Mouse (Mus musculus): ENCODE data around the gene Clcc1. TPM values are rescaled to one million over a fixed set of nuclear protein-coding genes. Genes with fewer than 3 reads are reported as not detected.
"Not testable (repeated sequence)": the region's sequence is repeated elsewhere in the genome, so short reads cannot be mapped to it uniquely, and the experiment has no call there.

The Clcc1 gene
- polyA plus RNA-seq, 1 experiment from 2014 or later: 62.8 TPM

DNA sequence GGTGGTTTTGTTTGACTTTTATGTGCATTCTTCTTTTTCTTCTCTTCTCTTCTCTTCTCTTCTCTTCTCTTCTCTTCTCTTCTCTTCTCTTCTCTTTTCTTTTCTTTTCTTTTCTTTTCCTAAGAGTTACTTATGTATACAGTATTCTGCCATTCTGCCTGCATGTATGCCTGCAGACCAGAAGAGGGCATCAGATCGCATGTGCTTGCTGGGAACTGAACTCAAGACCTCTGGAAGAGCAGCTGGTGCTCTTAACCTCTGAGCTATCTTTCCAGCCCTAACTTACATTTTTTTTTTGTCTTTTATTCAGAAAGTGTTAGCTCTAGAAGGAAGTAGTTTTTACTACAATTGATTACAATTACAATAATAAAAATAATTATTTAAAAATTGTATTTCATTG, 7.2 kb downstream of the Clcc1 start:
- Histone ChIP-seq H3K4me1 (no peaks in the 10 kb centered on the region), H3K4me2 (replicated peaks) (no peak overlapping the region), H3K9ac (no peak overlapping the region), H3K27me3 (no peaks in the 10 kb centered on the region), H3K36me3 (peaks cover 45% of the 10 kb centered on the region), H3K9me3 (replicated peaks) (no peaks in the 10 kb centered on the region), H3K4me3 (no peak overlapping the region), H3K27ac (no peak overlapping the region)
- ATAC-seq (ENCODE audit: low FRiP score): no peak
- WGBS: 90% methylated on average over 1 of the region's 1 CpGs

DNA sequence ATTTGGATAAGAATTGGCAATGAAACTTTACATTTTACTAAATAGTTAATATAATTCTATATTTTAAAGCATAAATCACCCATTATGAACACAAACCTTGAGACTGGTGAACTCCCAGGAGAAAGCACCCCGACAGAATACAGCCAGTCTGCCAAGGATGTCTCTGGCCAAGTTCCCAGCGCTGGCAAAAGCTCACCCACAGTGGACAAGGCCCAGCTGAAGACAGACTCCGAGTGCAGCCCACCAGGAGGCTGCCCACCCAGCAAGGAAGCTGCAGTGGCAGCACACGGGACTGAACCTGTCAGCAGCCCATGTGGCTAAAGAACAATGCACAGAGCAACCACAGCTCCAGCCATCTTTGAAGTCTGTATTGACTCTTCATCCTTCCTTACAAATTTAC, 22.9 kb downstream of the Clcc1 start:
- peaks cover 85% of the 10 kb centered on the region for H3K36me3 ChIP-seq
- H3K27ac ChIP-seq: no peak overlapping the region
- no peaks in the 10 kb centered on the region for H3K9me3 ChIP-seq (replicated peaks)
- no peaks in the 10 kb centered on the region for H3K4me1 ChIP-seq
- WGBS: 72% methylated on average over 4 of the region's 4 CpGs
- H3K9ac ChIP-seq: no peak overlapping the region
- no peak overlapping the region for H3K4me3 ChIP-seq
- no peak for ATAC-seq (ENCODE audit: low FRiP score)
- H3K4me2 ChIP-seq (replicated peaks): no peak overlapping the region
- no peaks in the 10 kb centered on the region for H3K27me3 ChIP-seq

DNA sequence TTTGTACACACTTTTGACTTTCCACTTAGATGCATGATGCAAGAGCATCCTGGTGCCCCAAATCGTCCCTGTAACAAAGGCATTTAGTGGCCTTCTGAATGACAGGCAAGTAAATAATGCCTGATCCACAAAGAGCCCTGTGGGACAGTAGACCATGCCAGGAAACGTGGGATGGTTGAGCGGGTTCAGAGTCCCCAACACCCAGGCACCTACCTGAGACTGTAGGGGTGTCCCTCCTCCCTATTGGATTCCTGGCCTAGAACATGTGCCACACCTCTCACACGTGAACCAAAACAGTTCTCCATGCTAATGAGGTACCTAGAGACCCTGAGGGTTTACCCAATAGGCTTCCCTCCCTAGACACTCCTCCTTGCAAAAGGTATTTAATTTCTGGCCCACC, 27.3 kb downstream of the Clcc1 start:
- no peak overlapping the region for H3K9ac ChIP-seq
- H3K36me3 ChIP-seq: peaks cover 82% of the 10 kb centered on the region
- no peak for ATAC-seq (ENCODE audit: low FRiP score)
- H3K27me3 ChIP-seq: no peaks in the 10 kb centered on the region
- 87% methylated on average over 4 of the region's 4 CpGs for WGBS
- H3K4me1 ChIP-seq: no peaks in the 10 kb centered on the region
- no peak overlapping the region for H3K27ac ChIP-seq
- no peak overlapping the region for H3K4me3 ChIP-seq
- no peak overlapping the region for H3K4me2 ChIP-seq (replicated peaks)
- H3K9me3 ChIP-seq (replicated peaks): no peaks in the 10 kb centered on the region

DNA sequence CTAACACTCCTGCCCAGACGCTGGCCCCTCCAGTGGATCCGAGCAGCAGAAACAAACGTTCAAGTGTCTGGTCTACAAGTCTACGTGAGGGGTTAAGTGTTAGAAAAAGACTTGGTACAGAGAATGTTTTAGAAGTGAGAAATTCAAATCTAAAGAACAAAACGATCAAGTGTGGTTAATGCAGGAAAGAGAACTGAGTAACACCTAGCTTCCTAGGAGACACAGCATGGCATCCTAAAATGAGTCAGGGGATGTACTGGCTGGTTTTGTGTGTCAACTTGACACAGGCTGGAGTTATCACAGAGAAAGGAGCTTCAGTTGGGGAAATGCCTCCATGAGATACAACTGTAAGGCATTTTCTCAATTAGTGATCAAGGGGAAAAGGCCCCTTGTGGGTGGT, 29.9 kb downstream of the Clcc1 start:
- not testable (repeated sequence) for H3K27me3 ChIP-seq; H3K4me2 ChIP-seq (replicated peaks); ATAC-seq (ENCODE audit: low FRiP score); H3K9me3 ChIP-seq (replicated peaks); H3K27ac ChIP-seq; H3K4me3 ChIP-seq; H3K9ac ChIP-seq; H3K4me1 ChIP-seq
- WGBS: 92% methylated on average over 5 of the region's 5 CpGs
- peaks cover 72% of the 10 kb centered on the region for H3K36me3 ChIP-seq

DNA sequence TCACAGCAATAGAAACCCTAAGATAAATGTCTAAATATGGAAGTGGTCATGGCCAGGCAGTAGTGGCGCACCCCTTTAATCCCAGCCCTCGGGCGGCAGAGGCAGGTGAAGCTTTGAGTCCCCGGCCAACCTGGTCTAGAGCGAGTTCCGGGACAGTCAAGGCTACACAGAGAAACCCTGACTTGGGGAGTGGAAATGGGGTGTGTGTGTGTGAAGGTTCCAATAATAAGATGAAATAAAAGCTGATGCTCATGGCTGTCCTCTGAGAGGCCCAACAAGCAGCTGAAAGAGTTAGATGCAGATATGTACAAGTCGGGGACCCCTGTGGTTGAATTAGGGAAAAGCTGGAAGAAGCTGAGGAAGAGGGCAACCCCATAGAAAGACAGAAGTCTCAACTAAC, 32.0 kb downstream of the Clcc1 start:
- WGBS: 100% methylated on average over 7 of the region's 7 CpGs
- Histone ChIP-seq H3K36me3 (peaks cover 68% of the 10 kb centered on the region), H3K9me3 (replicated peaks) (no peaks in the 10 kb centered on the region), H3K4me1 (no peaks in the 10 kb centered on the region), H3K9ac (no peak overlapping the region), H3K4me3 (no peak overlapping the region), H3K4me2 (replicated peaks) (no peak overlapping the region), H3K27ac (no peak overlapping the region), H3K27me3 (no peaks in the 10 kb centered on the region)
- no peak for ATAC-seq (ENCODE audit: low FRiP score)

DNA sequence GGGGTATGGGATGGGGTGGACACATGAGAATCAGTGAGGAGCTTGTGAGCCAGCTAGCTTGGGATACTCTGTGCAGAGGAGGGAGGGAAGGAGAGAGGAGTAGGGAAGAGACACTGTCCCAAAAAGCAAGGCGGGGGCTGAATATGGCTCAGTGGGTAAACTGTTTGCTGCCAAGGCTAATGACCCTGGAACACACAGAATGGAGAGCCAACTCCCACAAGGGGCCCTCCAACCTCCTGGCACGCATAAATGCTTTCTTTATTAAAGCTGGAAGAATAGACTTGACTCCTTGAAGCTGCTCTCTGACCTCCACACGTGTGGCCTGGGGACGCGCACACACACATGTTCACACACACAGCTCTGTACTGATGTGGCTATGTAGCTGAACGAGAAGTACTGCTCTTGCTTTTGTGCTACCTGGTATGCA, 35.3 kb downstream of the Clcc1 start:
- H3K36me3 ChIP-seq: peaks cover 49% of the 10 kb centered on the region
- no peak for ATAC-seq (ENCODE audit: low FRiP score)

GRCm38 (mm10) chr3:108689446-108689845, 35.7 kb downstream of the Clcc1 start:
- no peaks in the 10 kb centered on the region for H3K4me1 ChIP-seq
- H3K9me3 ChIP-seq (replicated peaks): no peaks in the 10 kb centered on the region
- no peak overlapping the region for H3K27ac ChIP-seq
- no peak overlapping the region for H3K9ac ChIP-seq
- H3K4me2 ChIP-seq (replicated peaks): no peak overlapping the region
- ATAC-seq (ENCODE audit: low FRiP score): no peak
- no peaks in the 10 kb centered on the region for H3K27me3 ChIP-seq
- peaks cover 50% of the 10 kb centered on the region for H3K36me3 ChIP-seq
- 82% methylated on average over 8 of the region's 8 CpGs for WGBS
- H3K4me3 ChIP-seq: no peak overlapping the region

More for the DNA sequence above, 35.3 kb downstream of the Clcc1 start:
- Histone ChIP-seq H3K4me3 (no peak overlapping the region), H3K4me1 (no peaks in the 10 kb centered on the region), H3K4me2 (replicated peaks) (no peak overlapping the region), H3K9ac (no peak overlapping the region), H3K27ac (no peak overlapping the region), H3K9me3 (replicated peaks) (no peaks in the 10 kb centered on the region), H3K27me3 (no peaks in the 10 kb centered on the region)
- WGBS: 61% methylated on average over 6 of the region's 6 CpGs

DNA sequence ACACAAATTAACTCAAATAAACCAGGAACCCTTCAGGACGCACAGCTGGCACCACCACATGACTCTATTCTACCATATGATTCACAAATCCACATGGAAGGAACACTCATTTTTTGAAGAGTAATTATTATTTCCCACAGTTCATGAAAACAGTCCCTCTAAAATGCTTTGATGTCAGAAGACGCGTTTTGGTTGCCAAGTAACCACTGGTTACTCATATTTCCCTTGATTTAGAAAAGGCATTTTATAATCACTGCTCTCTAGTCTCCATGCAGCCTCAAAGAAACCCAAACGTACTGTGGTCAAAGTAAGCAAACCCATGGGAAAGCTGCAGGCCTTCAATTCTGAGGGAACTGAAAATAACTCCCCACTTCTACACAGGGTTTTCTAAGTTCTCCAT, 36.3 kb downstream of the Clcc1 start:
- H3K9me3 ChIP-seq (replicated peaks): no peaks in the 10 kb centered on the region
- WGBS: 81% methylated on average over 4 of the region's 4 CpGs
- no peak overlapping the region for H3K4me3 ChIP-seq
- no peak for ATAC-seq (ENCODE audit: low FRiP score)
- peaks cover 54% of the 10 kb centered on the region for H3K36me3 ChIP-seq
- H3K27me3 ChIP-seq: no peaks in the 10 kb centered on the region
- no peak overlapping the region for H3K9ac ChIP-seq
- H3K4me1 ChIP-seq: no peaks in the 10 kb centered on the region
- H3K27ac ChIP-seq: no peak overlapping the region
- no peak overlapping the region for H3K4me2 ChIP-seq (replicated peaks)

DNA sequence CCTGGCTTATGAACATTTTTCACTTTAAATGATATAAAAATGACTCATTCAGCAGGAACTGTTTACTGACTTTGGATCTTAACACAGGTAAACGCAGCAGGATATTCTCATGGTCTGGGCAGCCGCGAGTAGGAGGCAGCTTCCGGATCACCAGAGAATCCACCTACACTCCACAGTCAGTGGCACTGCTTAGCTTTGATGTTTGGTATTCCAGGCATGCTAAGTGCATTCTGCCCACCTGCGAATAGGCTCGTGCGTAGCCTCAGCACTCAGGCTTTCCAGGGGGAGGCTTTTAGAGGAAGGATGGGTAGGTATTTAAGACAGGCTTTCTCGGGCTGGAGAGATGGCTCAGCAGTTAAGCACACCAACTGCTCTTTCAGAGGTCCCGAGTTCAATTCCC, 40.6 kb downstream of the Clcc1 start:
- no peaks in the 10 kb centered on the region for H3K27me3 ChIP-seq
- H3K4me3 ChIP-seq: no peak overlapping the region
- H3K36me3 ChIP-seq: peaks cover 51% of the 10 kb centered on the region
- H3K4me1 ChIP-seq: no peaks in the 10 kb centered on the region
- H3K27ac ChIP-seq: no peak overlapping the region
- WGBS: 89% methylated on average over 9 of the region's 9 CpGs
- H3K9ac ChIP-seq: no peak overlapping the region
- no peak overlapping the region for H3K4me2 ChIP-seq (replicated peaks)
- ATAC-seq (ENCODE audit: low FRiP score): no peak
- no peaks in the 10 kb centered on the region for H3K9me3 ChIP-seq (replicated peaks)

- Histone ChIP-seq H3K9me3 (replicated peaks) (no peaks in the 10 kb centered on the region), H3K27me3 (no peaks in the 10 kb centered on the region), H3K36me3 (peaks cover 63% of the 10 kb centered on the region), H3K27ac (no peak overlapping the region), H3K4me1 (no peaks in the 10 kb centered on the region), H3K9ac (no peak overlapping the region), H3K4me2 (replicated peaks) (no peak overlapping the region), H3K4me3 (no peak overlapping the region)
- ATAC-seq (ENCODE audit: low FRiP score): no peak
- WGBS: 93% methylated on average over 8 of the region's 8 CpGs
Observed at GRCm38 (mm10) chr3:108698662-108699061, 44.9 kb downstream of the Clcc1 start.

DNA sequence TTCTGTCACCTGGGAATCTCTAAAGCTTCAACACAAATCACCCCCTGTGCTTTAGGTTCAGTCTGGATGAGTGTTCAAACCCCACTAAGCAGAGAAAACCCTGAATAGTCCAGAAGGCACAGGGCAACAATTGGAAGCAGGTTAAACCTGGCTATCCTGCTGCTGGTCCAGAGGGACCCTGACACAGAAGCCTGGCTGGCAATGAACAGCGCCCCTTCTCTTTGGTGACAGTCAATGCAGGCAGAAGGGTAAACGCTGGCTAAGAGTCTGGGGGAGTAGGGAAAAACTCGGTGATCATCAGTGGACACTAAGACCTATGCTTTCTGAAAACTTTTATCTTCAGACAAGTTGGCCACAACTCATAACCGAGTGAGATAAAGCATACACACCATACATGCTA, 46.1 kb downstream of the Clcc1 start:
- WGBS: 89% methylated on average over 4 of the region's 4 CpGs

GRCm38 (mm10) chr3:108701256-108701655, 47.5 kb downstream of the Clcc1 start:
- Histone ChIP-seq H3K9ac (no peak overlapping the region), H3K4me1 (no peaks in the 10 kb centered on the region), H3K4me3 (no peak overlapping the region), H3K9me3 (replicated peaks) (no peaks in the 10 kb centered on the region), H3K27ac (no peak overlapping the region), H3K27me3 (no peaks in the 10 kb centered on the region), H3K36me3 (peaks cover 47% of the 10 kb centered on the region), H3K4me2 (replicated peaks) (no peak overlapping the region)
- 85% methylated on average over 1 of the region's 1 CpGs for WGBS
- ATAC-seq (ENCODE audit: low FRiP score): no peak

More for the DNA sequence above, 46.1 kb downstream of the Clcc1 start:
- Histone ChIP-seq H3K4me3 (no peak overlapping the region), H3K9me3 (replicated peaks) (no peaks in the 10 kb centered on the region), H3K27ac (no peak overlapping the region), H3K27me3 (no peaks in the 10 kb centered on the region), H3K4me2 (replicated peaks) (no peak overlapping the region), H3K4me1 (no peaks in the 10 kb centered on the region), H3K36me3 (peaks cover 57% of the 10 kb centered on the region), H3K9ac (no peak overlapping the region)
- no peak for ATAC-seq (ENCODE audit: low FRiP score)

GRCm38 (mm10) chr3:108702789-108703188, 49.1 kb downstream of the Clcc1 start:
- no peak for ATAC-seq (ENCODE audit: low FRiP score)
- H3K9me3 ChIP-seq (replicated peaks): no peaks in the 10 kb centered on the region
- no peaks in the 10 kb centered on the region for H3K4me1 ChIP-seq
- no peak overlapping the region for H3K4me3 ChIP-seq
- no peak overlapping the region for H3K4me2 ChIP-seq (replicated peaks)
- WGBS: 95% methylated on average over 8 of the region's 8 CpGs
- H3K27ac ChIP-seq: no peak overlapping the region
- peaks cover 34% of the 10 kb centered on the region for H3K36me3 ChIP-seq
- H3K9ac ChIP-seq: no peak overlapping the region
- no peaks in the 10 kb centered on the region for H3K27me3 ChIP-seq

Measured in hindbrain, embryonic 12.5 days (tissue).